Mouse (Mus musculus) c-Kit-positive CD71-positive TER-119-positive erythroid progenitor cells, embryonic 14.5 days (primary cell): ENCODE measurements around the gene Oxld1.

Source experiments
- DNase-seq: peaks from one replicate; pipeline ENCODE4 v3.0.0-alpha.2; 2013; ENCODE audit warnings: low spot score

Oxld1 gene

GRCm38 (mm10) chr11:120457772-120458751, at the start of gene Oxld1, which contains the start of gene Ccdc137:
Oxld1 (minus strand) TSS chr11:120458068.
Ccdc137 (plus strand) TSS chr11:120458115.
- DNase-seq = peak; percentile 77

GRCm38 (mm10) chr11:120506899-120507298, 49.0 kb upstream of the Oxld1 start:
- no peak for DNase-seq

- no peak for DNase-seq
Observed at GRCm38 (mm10) chr11:120505661-120506060, 47.8 kb upstream of the Oxld1 start.

- no peak for DNase-seq
Observed at GRCm38 (mm10) chr11:120501701-120502100, 43.8 kb upstream of the Oxld1 start.

GRCm38 (mm10) chr11:120501018-120501417, 43.1 kb upstream of the Oxld1 start:
- DNase-seq = no peak

- DNase-seq = no peak
Observed at GRCm38 (mm10) chr11:120500357-120500756, 42.5 kb upstream of the Oxld1 start.

GRCm38 (mm10) chr11:120499894-120500293, 42.0 kb upstream of the Oxld1 start:
- no peak for DNase-seq

- DNase-seq = no peak
Observed at GRCm38 (mm10) chr11:120498891-120499290, 41.0 kb upstream of the Oxld1 start.

- DNase-seq = no peak
Observed at GRCm38 (mm10) chr11:120498226-120498625, 40.4 kb upstream of the Oxld1 start.

- no peak for DNase-seq
Observed at GRCm38 (mm10) chr11:120497436-120497835, 39.6 kb upstream of the Oxld1 start.

GRCm38 (mm10) chr11:120493911-120494310, 36.0 kb upstream of the Oxld1 start:
- no peak for DNase-seq

- DNase-seq = no peak
Observed at GRCm38 (mm10) chr11:120493351-120493750, 35.5 kb upstream of the Oxld1 start.

GRCm38 (mm10) chr11:120492878-120493203, 35.0 kb upstream of the Oxld1 start:
- DNase-seq = no peak

- DNase-seq = peak; percentile 53
Observed at GRCm38 (mm10) chr11:120492024-120492877, 34.4 kb upstream of the Oxld1 start.

- DNase-seq = peak; percentile 85
Observed at GRCm38 (mm10) chr11:120491317-120492023, 33.6 kb upstream of the Oxld1 start, which contains the start of gene Slc25a10. Slc25a10 (plus strand) TSS chr11:120491840.

- no peak for DNase-seq
Observed at GRCm38 (mm10) chr11:120490291-120491046, 32.6 kb upstream of the Oxld1 start.

- DNase-seq = peak; percentile 89
Observed at GRCm38 (mm10) chr11:120489054-120489761, 31.3 kb upstream of the Oxld1 start.

GRCm38 (mm10) chr11:120488516-120488915, 30.6 kb upstream of the Oxld1 start:
- DNase-seq = no peak

GRCm38 (mm10) chr11:120485251-120485650, 27.4 kb upstream of the Oxld1 start:
- DNase-seq = no peak

GRCm38 (mm10) chr11:120484265-120484981, 26.6 kb upstream of the Oxld1 start, which contains the start of gene Mrpl12:
Mrpl12 (plus strand) TSS chr11:120484613.
- DNase-seq = peak; percentile 86
